Mouse (Mus musculus) forebrain, embryonic 16.5 days (tissue): Measurements from ENCODE around the gene Rgr. TPM values are rescaled to one million over a fixed set of nuclear protein-coding genes. Genes with fewer than 3 reads are reported as not detected.

Source experiments
- ATAC-seq: fragments of 200-750 bp; cut with Nextera tagmentation; 2 replicates; pipeline ENCODE4 v1.8.0; 2017; ENCODE audit warnings: mild to moderate bottlenecking, moderate library complexity
- H3K27ac ChIP-seq: fragments of 300-500 bp; sonication (generic); 2 replicates; pipeline ENCODE4 v1.5.1; 2014; ENCODE audit warnings: low read length, control low read depth
- H3K27me3 ChIP-seq: fragments of 300-500 bp; sonication (generic); replicated peaks from 2 replicates; pipeline ENCODE4 v1.6.1; 2014; ENCODE audit warnings: low read length; ENCODE audit not compliant: control insufficient read depth, insufficient read depth
- H3K36me3 ChIP-seq: fragments of 300-500 bp; sonication (generic); 2 replicates; pipeline ENCODE4 v1.6.1; 2014; ENCODE audit not compliant: control insufficient read depth, insufficient read depth
- H3K4me1 ChIP-seq: fragments of 300-500 bp; sonication (generic); replicated peaks from 2 replicates; pipeline ENCODE4 v1.6.1; 2014; ENCODE audit warnings: low read length; ENCODE audit not compliant: control insufficient read depth, insufficient read depth
- H3K4me2 ChIP-seq: fragments of 300-500 bp; sonication (generic); 2 replicates; pipeline ENCODE4 v1.6.1; 2014; ENCODE audit warnings: mild to moderate bottlenecking, low read length, control low read depth
- H3K4me3 ChIP-seq: fragments of 300-500 bp; sonication (generic); replicated peaks from 2 replicates; pipeline ENCODE4 v1.5.1; 2014; ENCODE audit warnings: mild to moderate bottlenecking, low read length, control low read depth
- H3K9ac ChIP-seq: fragments of 300-500 bp; sonication (generic); replicated peaks from 2 replicates; pipeline ENCODE4 v1.6.1; 2014; ENCODE audit warnings: low read depth, low read length, control low read depth
- H3K9me3 ChIP-seq: fragments of 300-500 bp; sonication (generic); 2 replicates; pipeline ENCODE4 v1.6.1; 2016; ENCODE audit warnings: low read length; ENCODE audit not compliant: control insufficient read depth
- WGBS: fragments of 180-500 bp; shearing (Covaris S2); extraction: QIAGEN DNeasy Blood & Tissue Kit; methylation state at CpG from one replicate; pipeline ENCODE4 v1.1.7; 2014; 5-methylcytosine and 5-hydroxymethylcytosine counted together
- polyA plus RNA-seq: library from polyadenylated mRNA; unstranded; fragments of >200 nt; fragmentation: Nextera tagmentation; extraction: Ambion mirVana; gene quantifications from 2 replicates; pipeline ENCODE4 v1.2.1, GENCODE M21; 2015

The Rgr gene
- not detected in 2 replicates for polyA plus RNA-seq

GRCm38 (mm10) chr14:37048914-37049410, at the start of gene Rgr:
TSS of gene Rgr (minus strand) at chr14:37048964.
- Histone ChIP-seq H3K4me3 (no peak within 1 kb of the TSS), H3K4me2 (no peak within 1 kb of the TSS), H3K27me3 (no peaks in the 10 kb centered on the region), H3K4me1 (no peaks in the 10 kb centered on the region), H3K36me3 (no peaks in the 10 kb centered on the region), H3K9ac (no peak within 1 kb of the TSS), H3K9me3 (no peaks in the 10 kb centered on the region), H3K27ac (no peak within 1 kb of the TSS)
- peak; percentile 58 for ATAC-seq
- WGBS, result 6% methylated on average over 1 of the region's 1 CpGs

GRCm38 (mm10) chr14:37097956-37098530, 49.3 kb upstream of the Rgr start, which contains the start of gene Cdhr1:
TSS of gene Cdhr1 (minus strand) at chr14:37098347.
- peak; percentile 79 for ATAC-seq
- Histone ChIP-seq H3K27ac (no peak within 1 kb of the TSS), H3K9ac (peak within 1 kb of the TSS; percentile 65), H3K4me2 (peak within 1 kb of the TSS; percentile 84), H3K4me1 (peaks cover 8% of the 10 kb centered on the region), H3K9me3 (no peaks in the 10 kb centered on the region), H3K4me3 (peak within 1 kb of the TSS; percentile 47), H3K27me3 (no peaks in the 10 kb centered on the region; the same call in 1 of the 2 replicates), H3K36me3 (no peaks in the 10 kb centered on the region)
- WGBS, result under 1% methylated on average over 30 of the region's 30 CpGs

GRCm38 (mm10) chr14:37095556-37095955, 46.8 kb upstream of the Rgr start:
- Histone ChIP-seq H3K9me3 (no peaks in the 10 kb centered on the region), H3K27ac (no peak overlapping the region), H3K27me3 (no peaks in the 10 kb centered on the region; the same call in 1 of the 2 replicates), H3K4me2 (no peak overlapping the region), H3K9ac (no peak overlapping the region), H3K4me1 (peaks cover 8% of the 10 kb centered on the region), H3K4me3 (no peak overlapping the region), H3K36me3 (no peaks in the 10 kb centered on the region)
- 80% methylated on average over 4 of the region's 4 CpGs for WGBS
- ATAC-seq, result no peak

GRCm38 (mm10) chr14:37094436-37094835, 45.7 kb upstream of the Rgr start:
- no peak for ATAC-seq
- Histone ChIP-seq H3K36me3 (no peaks in the 10 kb centered on the region), H3K9ac (no peak overlapping the region), H3K4me3 (no peak overlapping the region), H3K27ac (no peak overlapping the region), H3K27me3 (no peaks in the 10 kb centered on the region; the same call in 1 of the 2 replicates), H3K9me3 (no peaks in the 10 kb centered on the region), H3K4me1 (peaks cover 8% of the 10 kb centered on the region), H3K4me2 (no peak overlapping the region)
- WGBS, result 46% methylated on average over 6 of the region's 6 CpGs

GRCm38 (mm10) chr14:37083755-37084154, 35.0 kb upstream of the Rgr start:
- Histone ChIP-seq H3K4me1 (no peaks in the 10 kb centered on the region), H3K9me3 (no peaks in the 10 kb centered on the region), H3K4me3 (no peak overlapping the region), H3K27ac (no peak overlapping the region), H3K4me2 (no peak overlapping the region), H3K9ac (no peak overlapping the region), H3K27me3 (no peaks in the 10 kb centered on the region), H3K36me3 (no peaks in the 10 kb centered on the region)
- ATAC-seq, result no peak
- 22% methylated on average over 4 of the region's 4 CpGs for WGBS

- H3K4me1 ChIP-seq, result no peaks in the 10 kb centered on the region
- no peaks in the 10 kb centered on the region for H3K36me3 ChIP-seq
- H3K9ac ChIP-seq, result no peak overlapping the region
- no peak overlapping the region for H3K4me3 ChIP-seq
- H3K27me3 ChIP-seq, result no peaks in the 10 kb centered on the region
- H3K27ac ChIP-seq, result no peak overlapping the region
- 93% methylated on average over 1 of the region's 1 CpGs for whole genome bisulfite sequencing
- no peak for ATAC-seq
- H3K9me3 ChIP-seq, result no peaks in the 10 kb centered on the region
- H3K4me2 ChIP-seq, result no peak overlapping the region
Measured at GRCm38 (mm10) chr14:37080724-37081123, 32.0 kb upstream of the Rgr start.

- no peak overlapping the region for H3K9ac ChIP-seq
- WGBS, result 20% methylated on average over 9 of the region's 9 CpGs
- no peak overlapping the region for H3K4me3 ChIP-seq
- H3K27ac ChIP-seq, result no peak overlapping the region
- no peak overlapping the region for H3K4me2 ChIP-seq
- H3K4me1 ChIP-seq, result no peaks in the 10 kb centered on the region
- no peaks in the 10 kb centered on the region for H3K27me3 ChIP-seq
- H3K36me3 ChIP-seq, result no peaks in the 10 kb centered on the region
- H3K9me3 ChIP-seq, result no peaks in the 10 kb centered on the region
- no peak for ATAC-seq
Measured at GRCm38 (mm10) chr14:37068516-37068915, 19.8 kb upstream of the Rgr start.

- no peaks in the 10 kb centered on the region for H3K36me3 ChIP-seq
- H3K9ac ChIP-seq, result no peak within 1 kb of the TSS
- H3K27ac ChIP-seq, result no peak within 1 kb of the TSS
- no peaks in the 10 kb centered on the region for H3K9me3 ChIP-seq
- no peaks in the 10 kb centered on the region for H3K27me3 ChIP-seq
- H3K4me2 ChIP-seq, result no peak within 1 kb of the TSS
- ATAC-seq, result no peak
- no peaks in the 10 kb centered on the region for H3K4me1 ChIP-seq
- WGBS, result 74% methylated on average over 5 of the region's 5 CpGs
- no peak within 1 kb of the TSS for H3K4me3 ChIP-seq
Measured at GRCm38 (mm10) chr14:37067629-37068028, 18.9 kb upstream of the Rgr start, which contains the start of gene Lrit2. TSS of gene Lrit2 (plus strand) at chr14:37067929.

- no peak for ATAC-seq
- Histone ChIP-seq H3K4me3 (no peak overlapping the region), H3K27ac (no peak overlapping the region), H3K4me1 (no peaks in the 10 kb centered on the region), H3K27me3 (no peaks in the 10 kb centered on the region), H3K4me2 (no peak overlapping the region), H3K9ac (no peak overlapping the region), H3K36me3 (no peaks in the 10 kb centered on the region), H3K9me3 (no peaks in the 10 kb centered on the region)
- 47% methylated on average over 2 of the region's 2 CpGs for WGBS
Measured at GRCm38 (mm10) chr14:37066636-37067035, 17.9 kb upstream of the Rgr start.
